Mouse (Mus musculus) cerebellum, adult 2 months (tissue): ENCODE data around the gene Pde4dip.

Source experiments
- CTCF ChIP-seq: fragments of 200-500 bp; IDR thresholded peaks from 2 replicates; pipeline ENCODE4 v1.5.1; 2011; ENCODE audit warnings: low read depth, mild to moderate bottlenecking, control low read depth, low read length, moderate library complexity, borderline replicate concordance; ENCODE audit not compliant: insufficient read depth
- POLR2A ChIP-seq: fragments of 200-500 bp; IDR thresholded peaks from 2 replicates; pipeline ENCODE4 v1.6.1; 2011; ENCODE audit warnings: low read length, control low read depth, borderline replicate concordance; ENCODE audit not compliant: insufficient read depth

DNA sequence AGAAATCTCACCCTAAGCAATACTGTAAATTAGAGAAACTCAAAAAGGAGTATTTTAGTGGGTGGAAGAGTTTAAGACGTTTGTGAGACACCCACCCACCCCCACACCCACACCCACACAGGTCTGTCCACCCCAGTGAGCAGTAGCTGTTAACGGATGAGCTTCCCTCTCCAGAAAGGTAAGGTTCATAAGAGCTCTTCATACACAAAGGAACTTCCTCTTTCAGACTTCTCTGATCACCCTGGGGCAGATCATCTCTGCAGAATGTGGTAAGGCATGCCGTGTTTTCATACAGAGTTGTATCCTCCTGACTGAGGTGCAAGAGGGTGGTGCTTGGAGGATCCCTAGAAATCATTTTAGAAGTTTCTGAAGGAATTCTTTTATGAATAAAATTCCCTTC lies 88.5 kb downstream of the Pde4dip start:
- TF ChIP-seq CTCF (no peak), POLR2A (no peak)
